Mouse (Mus musculus) neural tube, embryonic 13.5 days (tissue): ENCODE results near the gene Chst3. TPM values are rescaled to one million over a fixed set of nuclear protein-coding genes. Genes with fewer than 3 reads are reported as not detected.
"Not testable (repeated sequence)": the region's sequence is repeated elsewhere in the genome, so short reads cannot be mapped to it uniquely, and the experiment has no call there.

Experiments used
- ATAC-seq: fragments of 200-750 bp; cut with Nextera tagmentation; 2 replicates; pipeline ENCODE4 v1.8.0; 2017; ENCODE audit warnings: low read depth, mild to moderate bottlenecking, moderate TSS enrichment, moderate library complexity
- H3K27ac ChIP-seq: fragments of 300-500 bp; sonication (generic); replicated peaks from 2 replicates; pipeline ENCODE4 v1.5.1; 2015; ENCODE audit warnings: moderate library complexity, mild to moderate bottlenecking, inconsistent platforms
- H3K27me3 ChIP-seq: fragments of 300-500 bp; sonication (generic); 2 replicates; pipeline ENCODE4 v1.6.1; 2015; ENCODE audit warnings: mild to moderate bottlenecking, inconsistent platforms
- H3K36me3 ChIP-seq: fragments of 300-500 bp; sonication (generic); 2 replicates; pipeline ENCODE4 v1.6.1; 2015; ENCODE audit warnings: mild to moderate bottlenecking, inconsistent platforms
- H3K4me1 ChIP-seq: fragments of 300-500 bp; sonication (generic); replicated peaks from 2 replicates; pipeline ENCODE4 v1.6.1; 2015; ENCODE audit warnings: inconsistent platforms
- H3K4me2 ChIP-seq: fragments of 300-500 bp; sonication (generic); 2 replicates; pipeline ENCODE4 v1.6.1; 2015; ENCODE audit warnings: inconsistent platforms, mild to moderate bottlenecking, moderate library complexity
- H3K4me3 ChIP-seq: fragments of 300-500 bp; sonication (generic); 2 replicates; pipeline ENCODE4 v1.5.1; 2015; ENCODE audit warnings: mild to moderate bottlenecking, inconsistent platforms
- H3K9ac ChIP-seq: fragments of 300-500 bp; sonication (generic); 2 replicates; pipeline ENCODE4 v1.6.1; 2015; ENCODE audit warnings: moderate library complexity, mild to moderate bottlenecking, inconsistent platforms
- H3K9me3 ChIP-seq: fragments of 300-500 bp; sonication (generic); 2 replicates; pipeline ENCODE4 v1.6.1; 2016; ENCODE audit warnings: inconsistent platforms
- WGBS: fragments of 180-500 bp; shearing (Covaris S2); methylation state at CpG from one replicate; pipeline ENCODE4 v1.1.7; 2015; 5-methylcytosine and 5-hydroxymethylcytosine counted together
- polyA plus RNA-seq: library from polyadenylated mRNA; unstranded; fragments of >200 nt; fragmentation: Nextera tagmentation; extraction: Ambion mirVana; gene quantifications from 2 replicates; pipeline ENCODE4 v1.2.1, GENCODE M21; 2015

Chst3 gene
- polyA plus RNA-seq, 1 experiment from 2014 or later, result 2.7 TPM

GRCm38 (mm10) chr10:60227666-60228065, 8.6 kb upstream of the Chst3 start:
- no peaks in the 10 kb centered on the region for H3K27me3 ChIP-seq
- ATAC-seq, result no peak
- WGBS, result 75% methylated on average over 4 of the region's 4 CpGs
- no peaks in the 10 kb centered on the region for H3K36me3 ChIP-seq
- H3K9me3 ChIP-seq, result no peaks in the 10 kb centered on the region
- H3K4me2 ChIP-seq, result no peak overlapping the region
- no peak overlapping the region for H3K9ac ChIP-seq
- H3K27ac ChIP-seq, result no peak overlapping the region
- no peak overlapping the region for H3K4me3 ChIP-seq
- 0 out of 2 replicates have a peak, but pooled peaks cover 3% of the 10 kb centered on the region for H3K4me1 ChIP-seq

DNA sequence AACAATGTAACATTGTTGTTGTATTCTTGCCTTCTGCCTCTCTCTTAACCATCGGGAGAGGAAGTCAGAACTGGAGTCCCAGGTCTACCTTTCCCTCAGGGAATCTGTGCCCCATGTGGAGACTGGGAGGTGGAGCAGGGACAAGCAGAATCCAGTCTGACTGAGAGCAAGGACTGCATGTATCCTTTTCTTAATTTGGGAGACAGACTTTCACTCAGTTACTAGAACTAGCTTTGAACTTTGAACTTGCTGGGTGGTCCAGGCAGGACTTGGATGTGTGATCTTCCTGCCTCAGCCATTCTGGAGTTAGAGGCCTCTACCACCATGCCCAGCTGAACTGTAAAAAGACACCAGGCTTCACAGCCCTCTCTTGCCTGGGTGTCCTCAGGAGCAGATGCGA, 5.5 kb upstream of the Chst3 start:
- Histone ChIP-seq H3K4me3 (no peak overlapping the region), H3K4me1 (peaks cover 3% of the 10 kb centered on the region; the same call in 1 of the 2 replicates), H3K9me3 (no peaks in the 10 kb centered on the region), H3K4me2 (no peak overlapping the region), H3K27me3 (peaks cover 4% of the 10 kb centered on the region; the same call in 1 of the 2 replicates), H3K9ac (no peak overlapping the region), H3K36me3 (no peaks in the 10 kb centered on the region), H3K27ac (no peak overlapping the region)
- 68% methylated on average over 2 of the region's 2 CpGs for WGBS
- ATAC-seq, result no peak

- H3K9me3 ChIP-seq, H3K4me3 ChIP-seq, H3K4me2 ChIP-seq, ATAC-seq, H3K36me3 ChIP-seq, H3K9ac ChIP-seq, H3K27ac ChIP-seq: not testable (repeated sequence)
- Histone ChIP-seq H3K4me1 (peaks cover 32% of the 10 kb centered on the region), H3K27me3 (peaks cover 30% of the 10 kb centered on the region)
- WGBS, result 88% methylated on average over 5 of the region's 5 CpGs
Observed at GRCm38 (mm10) chr10:60221571-60222259, 2.7 kb upstream of the Chst3 start.

GRCm38 (mm10) chr10:60220607-60221006, 1.5 kb upstream of the Chst3 start:
- no peaks in the 10 kb centered on the region for H3K9me3 ChIP-seq
- no peak for ATAC-seq
- no peak overlapping the region for H3K9ac ChIP-seq
- peak overlapping the region; percentile 94 for H3K4me2 ChIP-seq
- no peak overlapping the region for H3K27ac ChIP-seq
- H3K4me3 ChIP-seq, result no peak overlapping the region
- H3K27me3 ChIP-seq, result peaks cover 30% of the 10 kb centered on the region
- WGBS, result 89% methylated on average over 4 of the region's 4 CpGs
- H3K36me3 ChIP-seq, result no peaks in the 10 kb centered on the region
- H3K4me1 ChIP-seq, result peaks cover 42% of the 10 kb centered on the region

GRCm38 (mm10) chr10:60220042-60220523, 1.0 kb upstream of the Chst3 start:
- 76% methylated on average over 5 of the region's 5 CpGs for WGBS

GRCm38 (mm10) chr10:60218033-60218590, 948 bp downstream of the Chst3 start:
- no peak for ATAC-seq
- peak overlapping the region; percentile 94 for H3K4me2 ChIP-seq
- peaks cover 30% of the 10 kb centered on the region for H3K27me3 ChIP-seq
- peak overlapping the region; percentile 59 for H3K4me3 ChIP-seq
- H3K27ac ChIP-seq, result peak overlapping the region; percentile 61
- H3K9ac ChIP-seq, result peak overlapping the region; percentile 74
- no peaks in the 10 kb centered on the region for H3K9me3 ChIP-seq
- H3K4me1 ChIP-seq, result peaks cover 66% of the 10 kb centered on the region
- 4% methylated on average over 18 of the region's 18 CpGs for WGBS
- H3K36me3 ChIP-seq, result no peaks in the 10 kb centered on the region

More at GRCm38 (mm10) chr10:60220042-60220523, 1.0 kb upstream of the Chst3 start:
- Histone ChIP-seq H3K27me3 (peaks cover 30% of the 10 kb centered on the region), H3K9ac (no peak overlapping the region), H3K4me1 (peaks cover 47% of the 10 kb centered on the region), H3K9me3 (no peaks in the 10 kb centered on the region), H3K36me3 (no peaks in the 10 kb centered on the region), H3K4me3 (peak overlapping the region; percentile 59; the same call in 1 of the 2 replicates), H3K4me2 (peak overlapping the region; percentile 94), H3K27ac (no peak overlapping the region)
- ATAC-seq, result no peak

GRCm38 (mm10) chr10:60216331-60217095, 2.5 kb downstream of the Chst3 start:
- peaks cover 30% of the 10 kb centered on the region for H3K27me3 ChIP-seq
- H3K4me1 ChIP-seq, result peaks cover 82% of the 10 kb centered on the region
- peak overlapping the region; percentile 59; the same call in 1 of the 2 replicates for H3K4me3 ChIP-seq
- H3K36me3 ChIP-seq, result no peaks in the 10 kb centered on the region
- no peak overlapping the region for H3K9ac ChIP-seq
- 86% methylated on average over 11 of the region's 11 CpGs for WGBS
- H3K9me3 ChIP-seq, result no peaks in the 10 kb centered on the region
- H3K27ac ChIP-seq, result no peak overlapping the region
- peak overlapping the region; percentile 94 for H3K4me2 ChIP-seq
- ATAC-seq, result no peak

DNA sequence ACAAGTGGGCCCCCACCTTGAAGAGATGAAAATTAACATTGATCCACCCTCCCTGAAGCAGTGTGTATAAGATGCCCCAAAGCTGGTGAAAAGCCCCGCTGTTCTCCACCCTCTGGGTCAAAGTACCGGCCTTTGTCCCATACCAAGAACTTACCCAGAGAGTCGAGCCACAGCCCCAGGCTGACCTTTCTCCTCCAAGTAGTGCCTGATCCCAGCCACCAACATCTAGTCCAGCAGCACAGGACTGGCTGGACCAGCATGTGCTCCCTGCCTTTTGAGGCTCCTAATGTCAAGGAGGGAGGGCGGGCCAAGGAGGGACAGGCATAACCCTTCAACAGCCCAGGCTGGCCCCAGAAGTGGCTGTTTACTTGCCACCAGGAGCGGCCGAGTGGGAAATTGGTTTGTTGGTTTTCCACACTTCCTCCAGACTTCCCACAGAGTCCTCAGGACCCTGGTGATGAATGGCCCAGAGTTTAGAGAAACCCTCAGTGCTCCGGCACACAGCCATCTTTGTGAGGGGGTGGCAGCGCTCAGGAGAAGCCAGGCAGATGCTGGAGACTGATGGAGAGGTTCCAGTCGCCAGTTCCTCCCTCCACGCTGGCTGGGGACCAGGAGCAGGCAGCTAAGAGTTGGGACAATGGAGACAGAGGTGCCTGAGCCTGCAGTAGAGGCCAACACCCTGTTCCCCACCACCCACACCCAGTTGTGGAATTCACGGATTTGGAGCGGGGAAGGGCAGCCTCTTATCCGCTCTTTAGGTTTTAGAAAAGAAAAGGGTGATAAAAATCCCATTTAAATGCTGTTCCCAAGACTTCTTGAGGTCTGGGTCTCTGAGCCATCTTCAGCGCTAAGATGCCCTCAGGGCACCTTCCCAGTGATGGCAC, 3.7 kb downstream of the Chst3 start:
- Histone ChIP-seq H3K27ac (peak overlapping the region; percentile 34; the same call in 1 of the 2 replicates), H3K9me3 (no peaks in the 10 kb centered on the region), H3K4me3 (no peak overlapping the region), H3K36me3 (no peaks in the 10 kb centered on the region), H3K4me1 (peaks cover 94% of the 10 kb centered on the region), H3K27me3 (peaks cover 30% of the 10 kb centered on the region), H3K9ac (no peak overlapping the region), H3K4me2 (peak overlapping the region; percentile 94)
- WGBS, result 50% methylated on average over 14 of the region's 14 CpGs
- no peak for ATAC-seq

- Histone ChIP-seq H3K36me3 (no peaks in the 10 kb centered on the region), H3K4me1 (peaks cover 84% of the 10 kb centered on the region), H3K9me3 (no peaks in the 10 kb centered on the region), H3K4me2 (no peak overlapping the region), H3K4me3 (no peak overlapping the region), H3K27me3 (peaks cover 8% of the 10 kb centered on the region), H3K27ac (0 out of 2 replicates have a peak overlapping the region, but pooled peaks have one; percentile 28), H3K9ac (no peak overlapping the region)
- ATAC-seq, result no peak
- 39% methylated on average over 11 of the region's 11 CpGs for WGBS
Observed at GRCm38 (mm10) chr10:60212589-60213379, 6.3 kb downstream of the Chst3 start.

GRCm38 (mm10) chr10:60211501-60212005, 7.5 kb downstream of the Chst3 start:
- peak overlapping the region; percentile 20; the same call in 1 of the 2 replicates for H3K27ac ChIP-seq
- no peak overlapping the region for H3K4me3 ChIP-seq
- no peak overlapping the region for H3K9ac ChIP-seq
- 69% methylated on average over 8 of the region's 8 CpGs for WGBS
- peaks cover 73% of the 10 kb centered on the region for H3K4me1 ChIP-seq
- no peaks in the 10 kb centered on the region for H3K9me3 ChIP-seq
- no peak overlapping the region for H3K4me2 ChIP-seq
- no peak for ATAC-seq
- no peaks in the 10 kb centered on the region for H3K27me3 ChIP-seq
- H3K36me3 ChIP-seq, result no peaks in the 10 kb centered on the region
